Mouse (Mus musculus): ENCODE measurements around the gene Hist1h3f.

Hist1h3f gene

GRCm38 (mm10) chr13:23518295-23518603, 25.6 kb upstream of the Hist1h3f start:
- DNase-seq (ENCODE audit: low read depth) = no peak

- peak; percentile 85 for DNase-seq (ENCODE audit: low read depth)
Measured at GRCm38 (mm10) chr13:23518885-23519284, 25.0 kb upstream of the Hist1h3f start.

GRCm38 (mm10) chr13:23519416-23519815, 24.4 kb upstream of the Hist1h3f start:
- DNase-seq (ENCODE audit: low read depth) = peak; percentile 89

GRCm38 (mm10) chr13:23521703-23522102, 22.1 kb upstream of the Hist1h3f start:
- peak; percentile 84 for DNase-seq (ENCODE audit: low read depth)

GRCm38 (mm10) chr13:23523976-23524375, 19.9 kb upstream of the Hist1h3f start:
- no peak for DNase-seq (ENCODE audit: low read depth)

GRCm38 (mm10) chr13:23524654-23525053, 19.2 kb upstream of the Hist1h3f start:
- peak; percentile 90 for DNase-seq (ENCODE audit: low read depth)

GRCm38 (mm10) chr13:23525901-23526300, 18.0 kb upstream of the Hist1h3f start:
- peak; percentile 32 for DNase-seq (ENCODE audit: low read depth)

- peak; percentile 94 for DNase-seq (ENCODE audit: low read depth)
Measured at GRCm38 (mm10) chr13:23526312-23526711, 17.5 kb upstream of the Hist1h3f start.

GRCm38 (mm10) chr13:23529005-23529404, 14.8 kb upstream of the Hist1h3f start:
- no peak for DNase-seq (ENCODE audit: low read depth)

- DNase-seq (ENCODE audit: low read depth) = no peak
Measured at GRCm38 (mm10) chr13:23529480-23530165, 14.2 kb upstream of the Hist1h3f start.

- DNase-seq (ENCODE audit: low read depth) = peak; percentile 76
Measured at GRCm38 (mm10) chr13:23530181-23530900, 13.5 kb upstream of the Hist1h3f start.

GRCm38 (mm10) chr13:23530901-23531875, 12.7 kb upstream of the Hist1h3f start, which contains the start of gene Hist1h4h:
TSS of gene Hist1h4h (plus strand) at chr13:23531050.
- DNase-seq (ENCODE audit: low read depth) = peak; percentile 96

GRCm38 (mm10) chr13:23532262-23533075, 11.4 kb upstream of the Hist1h3f start:
- DNase-seq (ENCODE audit: low read depth) = peak; percentile 22

GRCm38 (mm10) chr13:23533560-23534367, 10.1 kb upstream of the Hist1h3f start, which contains the start of gene Hist1h2af:
TSS of gene Hist1h2af (plus strand) at chr13:23533906.
- DNase-seq (ENCODE audit: low read depth) = peak; percentile 87

- DNase-seq (ENCODE audit: low read depth) = no peak
Measured at GRCm38 (mm10) chr13:23534368-23535131, 9.3 kb upstream of the Hist1h3f start.

- peak; percentile 90 for DNase-seq (ENCODE audit: low read depth)
Measured at GRCm38 (mm10) chr13:23535137-23536075, 8.4 kb upstream of the Hist1h3f start, which contains the start of gene Hist1h3g. TSS of gene Hist1h3g (plus strand) at chr13:23535422.

- no peak for DNase-seq (ENCODE audit: low read depth)
Measured at GRCm38 (mm10) chr13:23536076-23536822, 7.6 kb upstream of the Hist1h3f start.
